25 mouse cellular contexts compared by ENCODE assay signal in the genomic region with DNA sequence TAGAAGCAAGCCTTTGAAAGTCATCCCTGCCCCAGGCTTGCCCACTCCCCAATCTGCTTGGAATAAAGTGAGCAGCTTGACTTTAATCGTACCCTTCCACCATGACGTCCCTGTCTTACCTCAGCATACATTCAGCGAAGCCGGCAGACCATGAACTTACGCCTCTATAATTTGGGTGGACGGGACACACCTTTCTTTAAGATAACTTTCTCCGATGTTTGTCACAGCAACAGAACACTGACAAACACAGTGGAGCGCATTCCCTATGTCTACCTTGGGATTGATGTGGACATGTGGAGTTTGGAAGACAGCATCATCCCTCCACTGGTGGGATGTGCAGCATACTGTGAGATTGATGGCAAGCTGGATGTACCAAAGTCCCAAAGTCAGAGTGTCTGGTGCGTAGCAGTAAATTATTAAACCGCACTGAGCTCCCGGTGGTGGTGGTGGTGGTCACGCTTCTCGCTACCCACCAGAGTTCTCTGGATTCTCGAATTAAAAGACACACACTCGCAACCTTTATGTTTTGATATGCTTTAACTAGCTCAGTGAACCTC. TPM values are rescaled to one million over a fixed set of nuclear protein-coding genes. Genes with fewer than 3 reads are reported as not detected.
DNase-seq lines count a peak whose midpoint lies in the region; ATAC-seq and TF ChIP-seq lines count a peak whose summit lies in the region.
"Had no signal": no experiment of that assay in that cellular context is flagged by ENCODE, and none has a peak within 500 bp of the region (broad histone marks: within the 10 kb centered on the region; RNA-seq: fewer than 3 reads in every experiment).

No protein-coding gene starts in this region.

- H3K36me3 ChIP-seq in heart, embryonic 10.5 days = no peaks in the 10 kb centered on the region
- no peaks in the 10 kb centered on the region for H3K36me3 ChIP-seq in kidney, embryonic 15.5 days
- H3K36me3 ChIP-seq in hindbrain, postnatal 0 days (ENCODE audit: insufficient read depth, low read length) = no peaks in the 10 kb centered on the region
- H3K36me3 ChIP-seq: embryonic facial prominence, embryonic 13.5 days; hindbrain, embryonic 13.5 days; limb, embryonic 13.5 days; stomach, embryonic 15.5 days had no signal

- TF ChIP-seq POLR2A in lung, adult 2 months (IDR thresholded peaks at IDR 0.05; ENCODE audit: borderline replicate concordance, extremely low read depth, low read depth, low read length) = no peak

- no peak overlapping the region for H3K4me3 ChIP-seq in heart, embryonic 10.5 days
- H3K4me3 ChIP-seq in kidney, embryonic 15.5 days (replicated peaks) = no peak overlapping the region
- H3K4me3 ChIP-seq in lung, adult 2 months (replicated peaks; ENCODE audit: extremely low read depth, low read depth, low read length) = no peak overlapping the region
- no peak overlapping the region for H3K4me3 ChIP-seq in hindbrain, postnatal 0 days (ENCODE audit: low read length)
- H3K4me3 ChIP-seq: embryonic facial prominence, embryonic 13.5 days; hindbrain, embryonic 13.5 days; limb, embryonic 13.5 days; stomach, embryonic 15.5 days had no signal

- intact Hi-C loops in heart, postnatal 14 days (cut with DNase I) = loop anchor here (10.0 kb wide), 1 partner anchor 194 kb away; no protein-coding TSS in a partner anchor

- no peaks in the 10 kb centered on the region for H3K9me3 ChIP-seq in heart, embryonic 10.5 days
- no peaks in the 10 kb centered on the region for H3K9me3 ChIP-seq in kidney, embryonic 15.5 days (replicated peaks)
- H3K9me3 ChIP-seq in hindbrain, postnatal 0 days (ENCODE audit: low read length) = no peaks in the 10 kb centered on the region
- H3K9me3 ChIP-seq: embryonic facial prominence, embryonic 13.5 days; hindbrain, embryonic 13.5 days; limb, embryonic 13.5 days; stomach, embryonic 15.5 days had no signal

- H3K27ac ChIP-seq in heart, embryonic 10.5 days = no peak overlapping the region
- H3K27ac ChIP-seq in kidney, embryonic 15.5 days = no peak overlapping the region
- no peak overlapping the region for H3K27ac ChIP-seq in hindbrain, postnatal 0 days
- H3K27ac ChIP-seq: embryonic facial prominence, embryonic 13.5 days; hindbrain, embryonic 13.5 days; limb, embryonic 13.5 days; stomach, embryonic 15.5 days had no signal

- no peak overlapping the region for H3K9ac ChIP-seq in kidney, embryonic 15.5 days
- H3K9ac ChIP-seq in hindbrain, postnatal 0 days (replicated peaks; ENCODE audit: low read length) = no peak overlapping the region
- H3K9ac ChIP-seq: embryonic facial prominence, embryonic 13.5 days; forebrain, postnatal 0 days; hindbrain, embryonic 13.5 days; limb, embryonic 13.5 days; stomach, embryonic 15.5 days had no signal

- no peak for TF ChIP-seq CTCF in lung, adult 2 months (IDR thresholded peaks at IDR 0.05; ENCODE audit: insufficient read depth, low read length)
- TF ChIP-seq CTCF in hindbrain, postnatal 0 days (IDR thresholded peaks at IDR 0.05; ENCODE audit: low read depth) = no peak

- peak; percentile 68 for DNase-seq in heart, embryonic 10.5 days (ENCODE audit: low spot score)
- DNase-seq in heart, postnatal 14 days = no peak
- no peak for DNase-seq in kidney, postnatal 10 days
- DNase-seq in lung, adult 2 months = peak; percentile 1
- no peak for DNase-seq in lung, postnatal 36 days
- no peak for DNase-seq in hindbrain, postnatal 0 days (ENCODE audit: low spot score)
- DNase-seq: adrenal gland, postnatal 25 days; B cell, adult 2 months; cerebellum, adult 11-12 months; cerebellum, adult 9-11 months; embryo, embryonic 11 days; forebrain, postnatal 0 days; gastrocnemius, postnatal 10 days; lung, adult 18-20 months; right cerebral cortex, postnatal 25 days; thymus, postnatal 25 days had no signal

- H3K27me3 ChIP-seq in heart, embryonic 10.5 days (ENCODE audit: insufficient read depth, poor library complexity, severe bottlenecking) = no peaks in the 10 kb centered on the region
- H3K27me3 ChIP-seq in kidney, embryonic 15.5 days = no peaks in the 10 kb centered on the region
- H3K27me3 ChIP-seq in hindbrain, postnatal 0 days (ENCODE audit: insufficient read depth, low read length) = no peaks in the 10 kb centered on the region
- H3K27me3 ChIP-seq: embryonic facial prominence, embryonic 13.5 days; hindbrain, embryonic 13.5 days; limb, embryonic 13.5 days; stomach, embryonic 15.5 days had no signal

- 89% methylated on average over 15 of the region's 15 CpGs for WGBS in heart, embryonic 10.5 days
- 83% methylated on average over 15 of the region's 15 CpGs for WGBS in kidney, embryonic 15.5 days
- 94% methylated on average over 15 of the region's 15 CpGs for WGBS in lung, adult 2 months
- 93% methylated on average over 15 of the region's 15 CpGs for WGBS in hindbrain, postnatal 0 days

- H3K4me1 ChIP-seq in heart, embryonic 10.5 days = peaks cover 11% of the 10 kb centered on the region
- peaks cover 17% of the 10 kb centered on the region for H3K4me1 ChIP-seq in kidney, embryonic 15.5 days
- peaks cover 15% of the 10 kb centered on the region for H3K4me1 ChIP-seq in lung, adult 2 months (ENCODE audit: control insufficient read depth, insufficient read depth, low read length)
- H3K4me1 ChIP-seq in hindbrain, postnatal 0 days (ENCODE audit: insufficient read depth, low read length) = no peaks in the 10 kb centered on the region
- H3K4me1 ChIP-seq: hindbrain, embryonic 13.5 days had no signal

- 0 out of 2 replicates have a peak overlapping the region, but pooled peaks have one; percentile 3 for H3K4me2 ChIP-seq in kidney, embryonic 15.5 days
- H3K4me2 ChIP-seq in hindbrain, postnatal 0 days (ENCODE audit: low read depth, low read length) = no peak overlapping the region
- H3K4me2 ChIP-seq: embryonic facial prominence, embryonic 13.5 days; hindbrain, embryonic 13.5 days; limb, embryonic 13.5 days; liver, embryonic 11.5 days; midbrain, embryonic 11.5 days; stomach, embryonic 15.5 days had no signal

- no peak for ATAC-seq in kidney, embryonic 15.5 days (replicated peaks; ENCODE audit: low FRiP score)
- ATAC-seq in hindbrain, postnatal 0 days = no peak
- ATAC-seq: intestine, postnatal 0 days; midbrain, embryonic 16.5 days had no signal

RNA-seq across cellular contexts. Expression of gene B4galt4, which starts 13.4 kb away (rescaled TPM):
- polyA plus RNA-seq in heart, embryonic 10.5 days (2016; fragmentation: Nextera tagmentation; extraction: Ambion mirVana) = 28.5 and 34.6 TPM in 2 replicates
- 10 to 100 TPM; 12.0 to 14.3 TPM for total RNA-seq in heart, postnatal 14 days (2021)
- 29.0 and 30.6 TPM in 2 replicates for polyA plus RNA-seq in kidney, embryonic 15.5 days (2015; fragmentation: Nextera tagmentation; extraction: Ambion mirVana)
- 18.0 and 21.4 TPM in 2 replicates for polyA plus RNA-seq in lung, adult 2 months (2012; rRNA removed)
- 25.8 and 31.6 TPM in 2 replicates for total RNA-seq in hindbrain, postnatal 0 days (2014; rRNA removed)
- polyA plus RNA-seq in hindbrain, postnatal 0 days (2015; fragmentation: Nextera tagmentation; extraction: Ambion mirVana) = 30.2 and 31.7 TPM in 2 replicates

RNA-seq across cellular contexts. Expression of gene Arhgap31, which starts 15.6 kb away (rescaled TPM):
- polyA plus RNA-seq in heart, embryonic 10.5 days (2016; fragmentation: Nextera tagmentation; extraction: Ambion mirVana) = 27.7 and 37.4 TPM in 2 replicates
- 10 to 100 TPM; 50.0 to 50.9 TPM for total RNA-seq in heart, postnatal 14 days (2021)
- 10.4 and 12.6 TPM in 2 replicates for polyA plus RNA-seq in kidney, embryonic 15.5 days (2015; fragmentation: Nextera tagmentation; extraction: Ambion mirVana)
- 43.9 and 46.8 TPM in 2 replicates for polyA plus RNA-seq in lung, adult 2 months (2012; rRNA removed)
- total RNA-seq in hindbrain, postnatal 0 days (2014; rRNA removed) = 12.7 and 14.9 TPM in 2 replicates
- 4.6 and 4.8 TPM in 2 replicates for polyA plus RNA-seq in hindbrain, postnatal 0 days (2015; fragmentation: Nextera tagmentation; extraction: Ambion mirVana)

Comparison
In these comparisons a context has a peak if more than half of its experiments do, and no peak if none do; other contexts are left out.
1. DNase-seq: peak in heart, embryonic 10.5 days (single experiment) and lung, adult 2 months (single experiment); none in heart, postnatal 14 days (0 of 2), kidney, postnatal 10 days (single experiment), lung, postnatal 36 days (single experiment) and hindbrain, postnatal 0 days (single experiment).